Mouse (Mus musculus): Measurements from ENCODE around the gene Stt3b. TPM values are rescaled to one million over a fixed set of nuclear protein-coding genes. Genes with fewer than 3 reads are reported as not detected.

Stt3b gene
- polyA plus RNA-seq, 1 experiment, result 120 TPM

- H3K4me1 ChIP-seq (ENCODE audit: control insufficient read depth, insufficient read depth, low read length), result no peaks in the 10 kb centered on the region
- TF ChIP-seq CTCF (IDR thresholded peaks at IDR 0.05; ENCODE audit: low read depth, low read length) (no peak), POLR2A (IDR thresholded peaks at IDR 0.05; ENCODE audit: insufficient read depth, low read length) (no peak), EP300 (IDR thresholded peaks at IDR 0.05; ENCODE audit: insufficient read depth, low read depth, low read length) (no peak)
- no peak overlapping the region for H3K9ac ChIP-seq (ENCODE audit: low read depth, poor library complexity, severe bottlenecking)
- H3K9me3 ChIP-seq (replicated peaks; ENCODE audit: control insufficient read depth, insufficient read depth, low read length, poor library complexity, severe bottlenecking), result no peaks in the 10 kb centered on the region
- no peaks in the 10 kb centered on the region for H3K36me3 ChIP-seq (ENCODE audit: control insufficient read depth, insufficient read depth, low read length, poor library complexity, severe bottlenecking)
- no peak overlapping the region for H3K27ac ChIP-seq (ENCODE audit: insufficient read depth, low read length)
- no peak overlapping the region for H3K4me3 ChIP-seq (ENCODE audit: low read depth, low read length)
- H3K27me3 ChIP-seq (ENCODE audit: control insufficient read depth, insufficient read depth, low read length, poor library complexity, severe bottlenecking), result no peaks in the 10 kb centered on the region
These were observed 3.6 kb upstream of the Stt3b start for GRCm38 (mm10) chr9:115313830-115314229.

- Histone ChIP-seq H3K4me3 (ENCODE audit: low read depth, low read length) (peak overlapping the region; percentile 19; the same call in 1 of the 2 replicates), H3K27ac (ENCODE audit: insufficient read depth, low read length) (no peak overlapping the region; the same call in 1 of the 2 replicates), H3K27me3 (ENCODE audit: control insufficient read depth, insufficient read depth, low read length, poor library complexity, severe bottlenecking) (no peaks in the 10 kb centered on the region), H3K9me3 (replicated peaks; ENCODE audit: control insufficient read depth, insufficient read depth, low read length, poor library complexity, severe bottlenecking) (no peaks in the 10 kb centered on the region), H3K36me3 (ENCODE audit: control insufficient read depth, insufficient read depth, low read length, poor library complexity, severe bottlenecking) (peaks cover 3% of the 10 kb centered on the region; the same call in 1 of the 2 replicates), H3K9ac (ENCODE audit: low read depth, poor library complexity, severe bottlenecking) (peak overlapping the region; percentile 96), H3K4me1 (ENCODE audit: control insufficient read depth, insufficient read depth, low read length) (no peaks in the 10 kb centered on the region)
- no peak for TF ChIP-seq EP300 (IDR thresholded peaks at IDR 0.05; ENCODE audit: insufficient read depth, low read depth, low read length)
- TF ChIP-seq POLR2A (IDR thresholded peaks at IDR 0.05; ENCODE audit: insufficient read depth, low read length), result no peak
- TF ChIP-seq CTCF (IDR thresholded peaks at IDR 0.05; ENCODE audit: low read depth, low read length), result no peak
These were observed 951 bp upstream of the Stt3b start for GRCm38 (mm10) chr9:115311223-115311520.

GRCm38 (mm10) chr9:115309977-115310345, 260 bp downstream of the Stt3b start:
- 0 out of 2 replicates have a peak overlapping the region, but pooled peaks have one; percentile 20 for H3K27ac ChIP-seq (ENCODE audit: insufficient read depth, low read length)
- H3K27me3 ChIP-seq (ENCODE audit: control insufficient read depth, insufficient read depth, low read length, poor library complexity, severe bottlenecking), result no peaks in the 10 kb centered on the region
- no peaks in the 10 kb centered on the region for H3K9me3 ChIP-seq (replicated peaks; ENCODE audit: control insufficient read depth, insufficient read depth, low read length, poor library complexity, severe bottlenecking)
- peak overlapping the region; percentile 92 for H3K4me3 ChIP-seq (ENCODE audit: low read depth, low read length)
- TF ChIP-seq POLR2A (IDR thresholded peaks at IDR 0.05; ENCODE audit: insufficient read depth, low read length), result peak; percentile 23
- no peak for TF ChIP-seq CTCF (IDR thresholded peaks at IDR 0.05; ENCODE audit: low read depth, low read length)
- no peak for TF ChIP-seq EP300 (IDR thresholded peaks at IDR 0.05; ENCODE audit: insufficient read depth, low read depth, low read length)
- H3K4me1 ChIP-seq (ENCODE audit: control insufficient read depth, insufficient read depth, low read length), result no peaks in the 10 kb centered on the region
- H3K36me3 ChIP-seq (ENCODE audit: control insufficient read depth, insufficient read depth, low read length, poor library complexity, severe bottlenecking), result peaks cover 6% of the 10 kb centered on the region; the same call in 1 of the 2 replicates
- peak overlapping the region; percentile 96 for H3K9ac ChIP-seq (ENCODE audit: low read depth, poor library complexity, severe bottlenecking)

DNA sequence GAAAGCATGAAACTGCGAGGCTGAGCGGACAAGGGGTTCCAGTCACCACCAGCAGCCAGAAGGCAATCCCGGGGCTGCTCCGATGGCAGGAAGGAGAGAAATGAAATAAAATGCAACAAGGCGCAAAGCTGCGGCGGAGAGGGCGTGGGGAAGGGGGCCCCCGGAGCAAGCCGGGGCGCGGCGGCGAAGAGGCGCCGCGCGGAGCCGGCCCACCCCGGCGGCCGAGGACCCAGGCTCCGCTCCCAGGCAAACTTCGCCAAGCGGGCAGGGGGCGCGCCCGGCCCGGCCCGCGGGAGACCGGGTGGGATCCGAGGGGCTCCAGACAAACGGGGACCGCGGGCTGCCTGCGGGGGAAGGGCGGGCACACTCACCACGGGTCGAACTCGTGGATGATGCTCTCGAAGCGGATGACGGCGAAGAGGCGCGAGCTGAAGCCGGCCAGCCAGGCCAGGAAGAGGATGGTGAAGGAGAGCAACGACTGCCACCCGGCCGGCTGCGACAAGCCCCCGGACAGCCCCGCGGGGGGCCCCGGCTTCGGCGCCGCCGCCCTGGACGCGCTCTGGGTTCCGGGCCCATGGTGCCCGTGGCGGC, 745 bp downstream of the Stt3b start:
- Histone ChIP-seq H3K36me3 (ENCODE audit: control insufficient read depth, insufficient read depth, low read length, poor library complexity, severe bottlenecking) (peaks cover 8% of the 10 kb centered on the region; the same call in 1 of the 2 replicates), H3K27ac (ENCODE audit: insufficient read depth, low read length) (no peak overlapping the region), H3K9ac (ENCODE audit: low read depth, poor library complexity, severe bottlenecking) (peak overlapping the region; percentile 96), H3K4me1 (ENCODE audit: control insufficient read depth, insufficient read depth, low read length) (peaks cover 2% of the 10 kb centered on the region), H3K9me3 (replicated peaks; ENCODE audit: control insufficient read depth, insufficient read depth, low read length, poor library complexity, severe bottlenecking) (no peaks in the 10 kb centered on the region), H3K27me3 (ENCODE audit: control insufficient read depth, insufficient read depth, low read length, poor library complexity, severe bottlenecking) (no peaks in the 10 kb centered on the region), H3K4me3 (ENCODE audit: low read depth, low read length) (peak overlapping the region; percentile 92)
- TF ChIP-seq POLR2A (IDR thresholded peaks at IDR 0.05; ENCODE audit: insufficient read depth, low read length), result no peak
- no peak for TF ChIP-seq CTCF (IDR thresholded peaks at IDR 0.05; ENCODE audit: low read depth, low read length)
- TF ChIP-seq EP300 (IDR thresholded peaks at IDR 0.05; ENCODE audit: insufficient read depth, low read depth, low read length), result no peak

DNA sequence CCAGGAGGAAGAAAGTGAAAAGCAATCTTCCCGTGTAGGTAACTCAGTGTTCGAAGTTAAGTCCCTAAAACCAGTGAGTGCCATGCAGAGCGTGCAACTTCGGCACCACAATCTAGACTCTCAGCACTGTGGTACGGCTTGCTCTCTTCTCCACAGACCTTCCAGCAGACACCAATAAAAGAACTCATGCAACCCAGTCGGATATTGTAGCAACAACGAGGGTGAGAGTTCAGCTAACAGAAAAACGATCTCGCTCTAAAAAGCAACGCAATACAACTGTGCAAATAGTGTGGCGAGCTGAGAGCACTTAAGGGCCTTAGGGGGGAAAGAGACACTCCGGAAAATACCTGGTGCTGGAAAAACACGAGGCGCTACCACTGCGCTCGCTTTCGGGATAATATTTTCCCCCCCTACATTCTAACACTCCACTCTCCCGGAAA, 1.3 kb downstream of the Stt3b start:
- peaks cover 2% of the 10 kb centered on the region for H3K4me1 ChIP-seq (ENCODE audit: control insufficient read depth, insufficient read depth, low read length)
- peak overlapping the region; percentile 92 for H3K4me3 ChIP-seq (ENCODE audit: low read depth, low read length)
- H3K36me3 ChIP-seq (ENCODE audit: control insufficient read depth, insufficient read depth, low read length, poor library complexity, severe bottlenecking), result peaks cover 8% of the 10 kb centered on the region; the same call in 1 of the 2 replicates
- no peaks in the 10 kb centered on the region for H3K9me3 ChIP-seq (replicated peaks; ENCODE audit: control insufficient read depth, insufficient read depth, low read length, poor library complexity, severe bottlenecking)
- no peak overlapping the region for H3K27ac ChIP-seq (ENCODE audit: insufficient read depth, low read length)
- peak overlapping the region; percentile 96 for H3K9ac ChIP-seq (ENCODE audit: low read depth, poor library complexity, severe bottlenecking)
- no peaks in the 10 kb centered on the region for H3K27me3 ChIP-seq (ENCODE audit: control insufficient read depth, insufficient read depth, low read length, poor library complexity, severe bottlenecking)
- TF ChIP-seq CTCF (IDR thresholded peaks at IDR 0.05; ENCODE audit: low read depth, low read length), result no peak
- no peak for TF ChIP-seq EP300 (IDR thresholded peaks at IDR 0.05; ENCODE audit: insufficient read depth, low read depth, low read length)
- no peak for TF ChIP-seq POLR2A (IDR thresholded peaks at IDR 0.05; ENCODE audit: insufficient read depth, low read length)

GRCm38 (mm10) chr9:115308401-115308800, 1.8 kb downstream of the Stt3b start:
- H3K4me3 ChIP-seq (ENCODE audit: low read depth, low read length), result peak overlapping the region; percentile 92
- peaks cover 8% of the 10 kb centered on the region; the same call in 1 of the 2 replicates for H3K36me3 ChIP-seq (ENCODE audit: control insufficient read depth, insufficient read depth, low read length, poor library complexity, severe bottlenecking)
- TF ChIP-seq CTCF (IDR thresholded peaks at IDR 0.05; ENCODE audit: low read depth, low read length) (no peak), POLR2A (IDR thresholded peaks at IDR 0.05; ENCODE audit: insufficient read depth, low read length) (no peak), EP300 (IDR thresholded peaks at IDR 0.05; ENCODE audit: insufficient read depth, low read depth, low read length) (no peak)
- H3K9ac ChIP-seq (ENCODE audit: low read depth, poor library complexity, severe bottlenecking), result peak overlapping the region; percentile 96
- H3K9me3 ChIP-seq (replicated peaks; ENCODE audit: control insufficient read depth, insufficient read depth, low read length, poor library complexity, severe bottlenecking), result no peaks in the 10 kb centered on the region
- peaks cover 2% of the 10 kb centered on the region for H3K4me1 ChIP-seq (ENCODE audit: control insufficient read depth, insufficient read depth, low read length)
- H3K27ac ChIP-seq (ENCODE audit: insufficient read depth, low read length), result no peak overlapping the region
- no peaks in the 10 kb centered on the region for H3K27me3 ChIP-seq (ENCODE audit: control insufficient read depth, insufficient read depth, low read length, poor library complexity, severe bottlenecking)

Measured in ES-Bruce4 (cell line).